Mouse (Mus musculus): Measurements from ENCODE around the gene Simc1. TPM values are rescaled to one million over a fixed set of nuclear protein-coding genes. Genes with fewer than 3 reads are reported as not detected.

The Simc1 gene
- polyA plus RNA-seq, 1 experiment from 2014 or later = 12.0 TPM

GRCm38 (mm10) chr13:54596107-54596690, 92.6 kb downstream of the Simc1 start:
- H3K36me3 ChIP-seq = peaks cover 27% of the 10 kb centered on the region; the same call in 1 of the 2 replicates
- no peak overlapping the region for H3K4me3 ChIP-seq
- peaks cover 4% of the 10 kb centered on the region; the same call in 1 of the 2 replicates for H3K27me3 ChIP-seq (ENCODE audit: low read depth, poor library complexity, severe bottlenecking)
- DNase-seq (ENCODE audit: low spot score) = no peak
- H3K4me1 ChIP-seq = peaks cover 7% of the 10 kb centered on the region
- H3K27ac ChIP-seq (replicated peaks) = no peak overlapping the region; the same call in 1 of the 2 replicates
- 88% methylated on average over 8 of the region's 8 CpGs for WGBS
- H3K9me3 ChIP-seq (replicated peaks) = 0 out of 2 replicates have a peak, but pooled peaks cover 2% of the 10 kb centered on the region

- peaks cover 8% of the 10 kb centered on the region for H3K27me3 ChIP-seq (ENCODE audit: low read depth, poor library complexity, severe bottlenecking)
- peaks cover 27% of the 10 kb centered on the region; the same call in 1 of the 2 replicates for H3K36me3 ChIP-seq
- H3K27ac ChIP-seq (replicated peaks) = no peak overlapping the region
- no peak for DNase-seq (ENCODE audit: low spot score)
- H3K9me3 ChIP-seq (replicated peaks) = 0 out of 2 replicates have a peak, but pooled peaks cover 2% of the 10 kb centered on the region
- no peak overlapping the region for H3K4me3 ChIP-seq
- peaks cover under 1% of the 10 kb centered on the region; the same call in 1 of the 2 replicates for H3K4me1 ChIP-seq
- WGBS = 79% methylated on average over 5 of the region's 5 CpGs
Measured at GRCm38 (mm10) chr13:54596870-54597269, 93.3 kb downstream of the Simc1 start.

- H3K27me3 ChIP-seq (ENCODE audit: low read depth, poor library complexity, severe bottlenecking) = peaks cover 17% of the 10 kb centered on the region
- H3K4me1 ChIP-seq = peaks cover 12% of the 10 kb centered on the region
- no peak for DNase-seq (ENCODE audit: low spot score)
- 89% methylated on average over 12 of the region's 12 CpGs for WGBS
- H3K27ac ChIP-seq (replicated peaks) = no peak overlapping the region
- H3K4me3 ChIP-seq = no peak overlapping the region
- 0 out of 2 replicates have a peak, but pooled peaks cover 2% of the 10 kb centered on the region for H3K9me3 ChIP-seq (replicated peaks)
- peaks cover 25% of the 10 kb centered on the region; the same call in 1 of the 2 replicates for H3K36me3 ChIP-seq
Measured at GRCm38 (mm10) chr13:54598622-54599143, 95.1 kb downstream of the Simc1 start.

Small RNA genes within 50 kb of the gene (microRNA-seq; reads per million reads assigned to microRNA genes)
- not detected for gene Gm24195

Other genes starting within 250 kb of the Simc1 start
- gene Cplx2, start 132.4 kb upstream of the Simc1 start, polyA plus RNA-seq (2016; fragmentation: Nextera tagmentation; extraction: Ambion mirVana) = 9.9 and 15.3 TPM in 2 replicates
- gene Thoc3, start 34.9 kb upstream of the Simc1 start, polyA plus RNA-seq (2016; fragmentation: Nextera tagmentation; extraction: Ambion mirVana) = 195 and 200 TPM in 2 replicates
- 215 and 266 TPM in 2 replicates for gene 4833439L19Rik, start 61.7 kb downstream of the Simc1 start, polyA plus RNA-seq (2016; fragmentation: Nextera tagmentation; extraction: Ambion mirVana)
- 28.6 and 29.7 TPM in 2 replicates for gene Arl10, start 71.2 kb downstream of the Simc1 start, polyA plus RNA-seq (2016; fragmentation: Nextera tagmentation; extraction: Ambion mirVana)
- gene Nop16, start 86.3 kb downstream of the Simc1 start, polyA plus RNA-seq (2016; fragmentation: Nextera tagmentation; extraction: Ambion mirVana) = 89.7 and 105 TPM in 2 replicates
- gene Higd2a, start 86.4 kb downstream of the Simc1 start, polyA plus RNA-seq (2016; fragmentation: Nextera tagmentation; extraction: Ambion mirVana) = 155 and 156 TPM in 2 replicates
- gene Cltb, start 107.6 kb downstream of the Simc1 start, polyA plus RNA-seq (2016; fragmentation: Nextera tagmentation; extraction: Ambion mirVana) = 18.7 and 24.3 TPM in 2 replicates
- gene Faf2, start 118.0 kb downstream of the Simc1 start, polyA plus RNA-seq (2016; fragmentation: Nextera tagmentation; extraction: Ambion mirVana) = 88.4 and 89.7 TPM in 2 replicates
- 90.1 and 98.8 TPM in 2 replicates for gene Rnf44, start 190.1 kb downstream of the Simc1 start, polyA plus RNA-seq (2016; fragmentation: Nextera tagmentation; extraction: Ambion mirVana)
- gene Cdhr2, start 197.7 kb downstream of the Simc1 start, polyA plus RNA-seq (2016; fragmentation: Nextera tagmentation; extraction: Ambion mirVana) = not detected in 2 replicates
- 0.88 and 1.1 TPM in 2 replicates for gene Gprin1, start 246.1 kb downstream of the Simc1 start, polyA plus RNA-seq (2016; fragmentation: Nextera tagmentation; extraction: Ambion mirVana)